Mouse (Mus musculus): Measurements from ENCODE around the gene Zfp668. TPM values are rescaled to one million over a fixed set of nuclear protein-coding genes. Genes with fewer than 3 reads are reported as not detected.

Zfp668 gene
- total and polyA plus RNA-seq, 2 experiments from 2014 or later = 25.1 to 34.2 TPM

DNA sequence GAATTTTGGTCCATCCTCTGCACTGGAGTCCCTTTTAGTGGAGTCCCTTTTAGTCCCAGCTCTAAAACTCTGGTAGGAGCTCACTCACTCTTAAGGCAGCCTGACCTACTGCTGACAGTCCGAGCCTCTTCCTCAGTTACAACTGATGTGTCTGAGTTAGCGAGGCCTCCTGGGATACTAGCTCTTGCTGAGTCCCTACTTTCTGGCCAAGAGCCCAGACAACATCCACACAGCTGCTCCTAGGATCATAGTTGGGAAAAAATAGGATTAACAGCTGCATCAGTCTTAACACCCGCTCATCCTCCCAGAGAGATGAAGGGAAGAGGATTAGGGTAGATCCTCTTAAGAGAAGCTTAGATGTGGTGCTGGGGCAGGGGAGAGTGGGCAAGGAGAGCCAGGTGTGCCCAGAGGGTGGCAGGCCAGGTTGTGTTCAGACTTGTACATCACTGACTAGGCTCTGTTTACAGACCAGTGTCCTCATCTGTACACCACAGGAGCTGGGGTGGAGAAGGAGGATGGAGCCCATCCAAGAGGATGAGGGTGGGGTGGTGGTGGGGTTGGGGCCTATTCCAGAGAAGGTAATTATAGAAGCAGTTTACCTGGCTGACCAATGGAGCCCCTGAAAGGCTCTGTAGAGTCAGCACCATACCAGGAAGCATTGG is 7.3 kb downstream of the Zfp668 start:
- WGBS = 61% methylated on average over 3 of the region's 3 CpGs
- no peaks in the 10 kb centered on the region for H3K9me3 ChIP-seq (ENCODE audit: low read length)
- no peak for TF ChIP-seq CTCF (IDR thresholded peaks at IDR 0.05; ENCODE audit: low read depth)
- H3K27me3 ChIP-seq (ENCODE audit: insufficient read depth, low read length) = no peaks in the 10 kb centered on the region
- peaks cover 37% of the 10 kb centered on the region for H3K36me3 ChIP-seq (ENCODE audit: insufficient read depth)
- ATAC-seq (peak; percentile 25; the same call in 1 of the 2 replicates), DNase-seq (peak; percentile 10)
- no peak overlapping the region for H3K9ac ChIP-seq
- H3K4me2 ChIP-seq (ENCODE audit: low read depth) = no peak overlapping the region
- H3K4me3 ChIP-seq (ENCODE audit: low read depth, low read length) = no peak overlapping the region
- peaks cover 8% of the 10 kb centered on the region for H3K4me1 ChIP-seq (ENCODE audit: insufficient read depth)
- 0 out of 2 replicates have a peak overlapping the region, but pooled peaks have one; percentile 10 for H3K27ac ChIP-seq (ENCODE audit: low read depth, low read length)

- DNase-seq = no peak
- H3K27ac ChIP-seq (ENCODE audit: low read depth, low read length) = no peak overlapping the region
- H3K9me3 ChIP-seq (ENCODE audit: low read length) = no peaks in the 10 kb centered on the region
- H3K27me3 ChIP-seq (ENCODE audit: insufficient read depth, low read length) = no peaks in the 10 kb centered on the region
- no peak overlapping the region for H3K4me3 ChIP-seq (ENCODE audit: low read depth, low read length)
- TF ChIP-seq CTCF (IDR thresholded peaks at IDR 0.05; ENCODE audit: low read depth) = no peak
- WGBS = 96% methylated on average over 18 of the region's 18 CpGs
- no peak for ATAC-seq
- H3K9ac ChIP-seq = no peak overlapping the region
- H3K4me2 ChIP-seq (ENCODE audit: low read depth) = no peak overlapping the region
- peaks cover 38% of the 10 kb centered on the region for H3K36me3 ChIP-seq (ENCODE audit: insufficient read depth)
- H3K4me1 ChIP-seq (ENCODE audit: insufficient read depth) = no peaks in the 10 kb centered on the region
These were observed 9.0 kb downstream of the Zfp668 start for GRCm38 (mm10) chr7:127867641-127868040.

DNA sequence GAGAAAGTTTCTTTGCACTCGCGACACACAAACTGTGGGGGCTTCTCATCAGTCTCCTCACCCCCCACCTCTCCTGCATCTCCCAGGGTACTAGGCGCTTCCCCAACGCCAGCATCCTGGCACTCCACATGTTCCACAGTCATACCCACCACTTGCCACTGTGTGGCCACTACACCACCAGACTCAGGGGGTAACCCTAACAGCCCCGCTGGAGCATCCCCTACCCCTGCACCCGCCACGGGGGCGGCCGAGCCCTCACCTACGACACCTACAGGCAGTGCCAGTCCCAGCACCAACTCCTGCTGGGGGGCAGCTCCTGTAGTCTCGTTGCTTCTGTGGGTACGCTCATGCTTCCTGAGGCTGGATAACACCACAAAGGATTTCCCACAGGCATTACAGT is 10.2 kb downstream of the Zfp668 start:
- no peaks in the 10 kb centered on the region for H3K27me3 ChIP-seq (ENCODE audit: insufficient read depth, low read length)
- H3K9ac ChIP-seq = no peak overlapping the region
- H3K36me3 ChIP-seq (ENCODE audit: insufficient read depth) = peaks cover 38% of the 10 kb centered on the region
- TF ChIP-seq CTCF (IDR thresholded peaks at IDR 0.05; ENCODE audit: low read depth) = no peak
- H3K4me3 ChIP-seq (ENCODE audit: low read depth, low read length) = no peak overlapping the region
- H3K4me1 ChIP-seq (ENCODE audit: insufficient read depth) = no peaks in the 10 kb centered on the region
- no peak overlapping the region for H3K4me2 ChIP-seq (ENCODE audit: low read depth)
- H3K27ac ChIP-seq (ENCODE audit: low read depth, low read length) = no peak overlapping the region
- no peak for ATAC-seq
- no peaks in the 10 kb centered on the region for H3K9me3 ChIP-seq (ENCODE audit: low read length)
- 93% methylated on average over 12 of the region's 12 CpGs for WGBS
- DNase-seq = no peak

DNA sequence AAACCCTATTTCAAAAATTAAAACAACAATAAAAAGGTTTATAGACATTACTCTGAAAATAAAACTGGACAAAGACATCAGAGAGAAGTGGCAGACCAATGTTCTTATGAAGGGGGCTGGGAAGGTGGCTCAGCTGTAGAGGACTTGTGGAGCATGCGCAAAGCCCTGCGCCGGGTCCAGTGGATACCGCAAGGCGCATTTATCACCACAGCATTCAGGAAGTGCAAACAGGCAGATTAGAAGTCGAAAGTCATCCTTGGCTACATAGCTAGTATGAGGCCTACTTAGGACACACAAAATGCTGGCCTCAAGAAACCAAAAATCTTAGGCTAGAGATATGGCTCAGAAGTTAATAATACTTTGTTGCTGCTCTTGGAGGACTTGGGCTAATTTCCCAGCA is 18.4 kb downstream of the Zfp668 start:
- Histone ChIP-seq H3K9ac (no peak overlapping the region), H3K4me2 (ENCODE audit: low read depth) (no peak overlapping the region), H3K4me1 (ENCODE audit: insufficient read depth) (no peaks in the 10 kb centered on the region), H3K36me3 (ENCODE audit: insufficient read depth) (no peaks in the 10 kb centered on the region), H3K4me3 (ENCODE audit: low read depth, low read length) (no peak overlapping the region), H3K9me3 (ENCODE audit: low read length) (no peaks in the 10 kb centered on the region), H3K27ac (ENCODE audit: low read depth, low read length) (no peak overlapping the region), H3K27me3 (ENCODE audit: insufficient read depth, low read length) (no peaks in the 10 kb centered on the region)
- no peak for TF ChIP-seq CTCF (IDR thresholded peaks at IDR 0.05; ENCODE audit: low read depth)
- WGBS = 94% methylated on average over 6 of the region's 6 CpGs
- no peak for DNase-seq
- no peak for ATAC-seq

DNA sequence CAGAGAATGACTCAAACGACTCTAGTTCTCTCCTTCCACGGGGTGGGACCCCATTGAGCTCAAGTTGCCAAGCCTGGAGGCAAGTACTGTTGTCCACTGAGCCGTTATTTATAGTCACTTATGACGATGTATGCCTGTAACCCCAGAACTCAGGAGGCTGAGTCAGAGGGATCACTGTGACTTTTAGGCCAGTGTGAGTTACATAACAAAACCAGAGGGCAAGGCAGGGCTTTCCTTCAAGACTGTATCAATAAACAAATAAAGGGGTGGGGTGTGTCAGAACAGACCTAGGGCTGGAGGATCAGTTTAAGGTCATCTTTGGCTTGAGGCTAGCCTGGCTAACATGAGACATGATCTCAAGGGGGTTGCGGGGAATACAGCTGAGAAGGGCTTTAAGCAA is 25.7 kb downstream of the Zfp668 start:
- ATAC-seq = no peak
- WGBS = 76% methylated on average over 5 of the region's 5 CpGs
- DNase-seq = no peak
- H3K9ac ChIP-seq = no peak overlapping the region
- H3K9me3 ChIP-seq (ENCODE audit: low read length) = no peaks in the 10 kb centered on the region
- no peak overlapping the region for H3K4me2 ChIP-seq (ENCODE audit: low read depth)
- TF ChIP-seq CTCF (IDR thresholded peaks at IDR 0.05; ENCODE audit: low read depth) = no peak
- no peaks in the 10 kb centered on the region for H3K27me3 ChIP-seq (ENCODE audit: insufficient read depth, low read length)
- peaks cover 16% of the 10 kb centered on the region for H3K36me3 ChIP-seq (ENCODE audit: insufficient read depth)
- H3K27ac ChIP-seq (ENCODE audit: low read depth, low read length) = no peak overlapping the region
- no peaks in the 10 kb centered on the region for H3K4me1 ChIP-seq (ENCODE audit: insufficient read depth)
- no peak overlapping the region for H3K4me3 ChIP-seq (ENCODE audit: low read depth, low read length)

GRCm38 (mm10) chr7:127849973-127850875 is 26.4 kb downstream of the Zfp668 start:
- H3K4me3 ChIP-seq (ENCODE audit: low read depth, low read length) = no peak overlapping the region
- no peak for TF ChIP-seq CTCF (IDR thresholded peaks at IDR 0.05; ENCODE audit: low read depth)
- no peak overlapping the region for H3K4me2 ChIP-seq (ENCODE audit: low read depth)
- H3K27ac ChIP-seq (ENCODE audit: low read depth, low read length) = no peak overlapping the region
- H3K9me3 ChIP-seq (ENCODE audit: low read length) = no peaks in the 10 kb centered on the region
- peaks cover 17% of the 10 kb centered on the region for H3K36me3 ChIP-seq (ENCODE audit: insufficient read depth)
- no peaks in the 10 kb centered on the region for H3K4me1 ChIP-seq (ENCODE audit: insufficient read depth)
- ATAC-seq = no peak
- no peak for DNase-seq
- no peaks in the 10 kb centered on the region for H3K27me3 ChIP-seq (ENCODE audit: insufficient read depth, low read length)
- no peak overlapping the region for H3K9ac ChIP-seq
- 81% methylated on average over 6 of the region's 6 CpGs for WGBS

Measured in forebrain, postnatal 0 days (tissue).